Mouse (Mus musculus) embryonic fibroblast, embryonic 13.5 days (primary cell): ENCODE results near the gene Rasgef1b.

Experiments
- CTCF ChIP-seq: IDR thresholded peaks from 2 replicates; pipeline ENCODE4 v1.5.1; 2011; ENCODE audit warnings: mild to moderate bottlenecking, control low read depth, low read length, moderate library complexity, borderline replicate concordance; ENCODE audit not compliant: insufficient read depth
- POLR2A ChIP-seq: IDR thresholded peaks from 2 replicates; pipeline ENCODE4 v1.6.1; 2011; ENCODE audit warnings: low read depth, mild to moderate bottlenecking, control low read depth, low read length, moderate library complexity

- TF ChIP-seq POLR2A, result no peak
- no peak for TF ChIP-seq CTCF
These were observed 309.0 kb downstream of the Rasgef1b start for GRCm38 (mm10) chr5:99419872-99420271.
